ENCODE assay signal across 8 mouse cellular contexts in the genomic region with DNA sequence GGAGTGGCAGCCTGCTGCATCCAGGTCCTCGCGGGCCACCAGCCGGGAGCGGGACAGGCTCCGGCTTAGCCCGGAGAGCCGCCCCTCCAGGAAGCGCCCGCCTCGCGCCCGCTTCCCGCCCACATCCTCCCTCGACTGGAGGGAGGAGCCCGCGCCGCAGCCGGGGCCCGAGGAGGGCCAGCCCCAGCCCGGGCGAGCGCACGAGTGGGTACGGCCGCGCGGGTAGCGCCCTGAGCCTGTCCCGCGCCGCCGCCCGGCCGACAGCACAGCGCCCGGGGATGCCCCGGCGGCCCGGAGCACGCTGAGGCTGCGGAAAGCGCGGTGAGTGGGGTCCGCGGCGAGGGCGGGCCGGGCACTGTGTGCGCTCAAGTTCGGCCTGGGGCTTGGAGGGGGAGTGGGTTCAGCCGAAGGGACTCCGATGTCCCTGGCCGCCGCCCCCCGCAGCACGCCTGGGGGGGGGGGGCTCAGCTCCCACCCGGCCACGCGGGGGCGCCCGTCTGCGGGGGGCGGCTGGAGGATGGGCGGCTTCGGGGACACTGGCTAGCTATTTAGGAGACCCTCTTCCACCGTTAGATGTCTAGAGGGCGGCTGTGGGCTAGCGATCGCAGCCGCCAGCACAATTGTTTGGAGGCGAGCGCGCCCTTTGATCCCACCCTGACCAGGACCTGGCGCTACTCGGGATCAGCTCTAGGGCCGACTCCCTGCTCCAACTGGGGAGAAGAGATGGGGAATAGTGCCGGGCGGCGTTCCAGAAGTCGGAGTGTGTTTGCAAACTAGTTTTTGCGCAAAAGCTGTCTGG. TPM values are rescaled to one million over a fixed set of nuclear protein-coding genes. Genes with fewer than 3 reads are reported as not detected.
DNase-seq lines count a peak whose midpoint lies in the region; ATAC-seq and TF ChIP-seq lines count a peak whose summit lies in the region.

A gene (plus strand): TSS at position 118 of the 799 bp plus-strand sequence.

- TF ChIP-seq CTCF in C2C12 (IDR thresholded peaks at IDR 0.05; ENCODE audit: control insufficient read depth, insufficient read depth, insufficient read length), result peak; percentile 64
- TF ChIP-seq CTCF in testis, adult 2 months (IDR thresholded peaks at IDR 0.05; ENCODE audit: control insufficient read depth, insufficient read depth, insufficient replicate concordance, low read depth, low read length), result no peak

- H3K36me3 ChIP-seq in C2C12 (ENCODE audit: control insufficient read depth, insufficient read depth), result no peaks in the 10 kb centered on the region
- no peaks in the 10 kb centered on the region for H3K36me3 ChIP-seq in forebrain, embryonic 12.5 days (replicated peaks)
- H3K36me3 ChIP-seq in heart, embryonic 16.5 days (ENCODE audit: control insufficient read depth, insufficient read depth), result no peaks in the 10 kb centered on the region
- H3K36me3 ChIP-seq in liver, embryonic 15.5 days (replicated peaks), result no peaks in the 10 kb centered on the region
- H3K36me3 ChIP-seq in neural tube, embryonic 11.5 days (ENCODE audit: control insufficient read depth, insufficient read depth, low read length), result no peaks in the 10 kb centered on the region
- no peaks in the 10 kb centered on the region for H3K36me3 ChIP-seq in testis, adult 2 months (ENCODE audit: control insufficient read depth, insufficient read depth, low read length)

- under 1% methylated on average over 78 of the region's 81 CpGs for WGBS in forebrain, embryonic 12.5 days
- WGBS in heart, embryonic 16.5 days, result under 1% methylated on average over 68 of the region's 81 CpGs
- under 1% methylated on average over 73 of the region's 81 CpGs for WGBS in liver, embryonic 15.5 days (ENCODE audit: insufficient replicate concordance)
- WGBS in neural tube, embryonic 11.5 days, result under 1% methylated on average over 52 of the region's 81 CpGs

- H3K79me3 ChIP-seq in C2C12 (ENCODE audit: low read depth), result peaks cover 8% of the 10 kb centered on the region

- H3K4me2 ChIP-seq in forebrain, embryonic 12.5 days, result peak within 1 kb of the TSS; percentile 94
- peak within 1 kb of the TSS; percentile 98 for H3K4me2 ChIP-seq in heart, embryonic 16.5 days (ENCODE audit: low read depth, low read length)
- peak within 1 kb of the TSS; percentile 72 for H3K4me2 ChIP-seq in liver, embryonic 15.5 days
- H3K4me2 ChIP-seq in neural tube, embryonic 11.5 days (ENCODE audit: low read depth), result peak within 1 kb of the TSS; percentile 93

- peak within 1 kb of the TSS; percentile 42 for H3K4me3 ChIP-seq in C2C12 (ENCODE audit: insufficient read depth, poor library complexity, severe bottlenecking)
- H3K4me3 ChIP-seq in forebrain, embryonic 12.5 days (replicated peaks), result peak within 1 kb of the TSS; percentile 71
- peak within 1 kb of the TSS; percentile 66 for H3K4me3 ChIP-seq in heart, embryonic 16.5 days (ENCODE audit: low read length)
- peak within 1 kb of the TSS; percentile 57 for H3K4me3 ChIP-seq in liver, embryonic 15.5 days (replicated peaks)
- H3K4me3 ChIP-seq in neural tube, embryonic 11.5 days (ENCODE audit: low read depth, low read length), result peak within 1 kb of the TSS; percentile 62
- H3K4me3 ChIP-seq in testis, adult 2 months (ENCODE audit: control insufficient read depth, low read depth, low read length), result peak within 1 kb of the TSS; percentile 81

- H3K27me3 ChIP-seq in C2C12 (ENCODE audit: control insufficient read depth, insufficient read depth, insufficient read length), result no peaks in the 10 kb centered on the region
- peaks cover 34% of the 10 kb centered on the region for H3K27me3 ChIP-seq in forebrain, embryonic 12.5 days
- peaks cover 28% of the 10 kb centered on the region for H3K27me3 ChIP-seq in heart, embryonic 16.5 days (ENCODE audit: control insufficient read depth, insufficient read depth, low read length)
- H3K27me3 ChIP-seq in liver, embryonic 15.5 days, result peaks cover 82% of the 10 kb centered on the region
- H3K27me3 ChIP-seq in neural tube, embryonic 11.5 days (ENCODE audit: control insufficient read depth, insufficient read depth, low read length), result peaks cover 27% of the 10 kb centered on the region
- no peaks in the 10 kb centered on the region; the same call in 1 of the 2 replicates for H3K27me3 ChIP-seq in testis, adult 2 months (ENCODE audit: control insufficient read depth, insufficient read depth, low read length)

- H3K9ac ChIP-seq in forebrain, embryonic 12.5 days, result peak within 1 kb of the TSS; percentile 80
- H3K9ac ChIP-seq in heart, embryonic 16.5 days (ENCODE audit: low read length), result peak within 1 kb of the TSS; percentile 70
- H3K9ac ChIP-seq in liver, embryonic 15.5 days, result peak within 1 kb of the TSS; percentile 21; the same call in 1 of the 2 replicates
- H3K9ac ChIP-seq in neural tube, embryonic 11.5 days (ENCODE audit: low read length), result peak within 1 kb of the TSS; percentile 63

- peak within 1 kb of the TSS; percentile 86 for H3ac ChIP-seq in C2C12 (ENCODE audit: control insufficient read depth, insufficient read length, low read depth)

- H3K79me2 ChIP-seq in C2C12 (ENCODE audit: control insufficient read depth, insufficient read depth), result peaks cover 37% of the 10 kb centered on the region

- peak within 1 kb of the TSS; percentile 61 for H3K27ac ChIP-seq in forebrain, embryonic 12.5 days
- no peak within 1 kb of the TSS for H3K27ac ChIP-seq in heart, embryonic 16.5 days (ENCODE audit: low read length)
- H3K27ac ChIP-seq in liver, embryonic 15.5 days (replicated peaks), result no peak within 1 kb of the TSS
- no peak within 1 kb of the TSS for H3K27ac ChIP-seq in neural tube, embryonic 11.5 days (ENCODE audit: low read depth, low read length)
- no peak within 1 kb of the TSS for H3K27ac ChIP-seq in testis, adult 2 months (ENCODE audit: control insufficient read depth, insufficient read depth, low read depth, low read length)

- peak; percentile 83 for ATAC-seq in forebrain, embryonic 12.5 days (ENCODE audit: low FRiP score)
- peak; percentile 86 for ATAC-seq in heart, embryonic 16.5 days (replicated peaks; ENCODE audit: extremely low read depth, insufficient read depth, low FRiP score)
- peak; percentile 67 for ATAC-seq in liver, embryonic 15.5 days (ENCODE audit: insufficient read depth)
- peak; percentile 71 for ATAC-seq in neural tube, embryonic 11.5 days (ENCODE audit: insufficient read depth, low FRiP score, low TSS enrichment)

- peak; percentile 85 for DNase-seq in adrenal gland, postnatal 10 days
- peak; percentile 82 for DNase-seq in kidney, postnatal 14 days
- peak; percentile 64 for DNase-seq in neural tube, embryonic 11.5 days (ENCODE audit: low spot score)

- TF ChIP-seq POLR2A in testis, adult 2 months (IDR thresholded peaks at IDR 0.05; ENCODE audit: control insufficient read depth, low read depth, low read length), result no peak; the same call in 1 of the 2 replicates

- peaks cover 40% of the 10 kb centered on the region for H3K4me1 ChIP-seq in forebrain, embryonic 12.5 days
- peaks cover 5% of the 10 kb centered on the region; the same call in 1 of the 2 replicates for H3K4me1 ChIP-seq in heart, embryonic 16.5 days (ENCODE audit: control insufficient read depth, insufficient read depth, low read length)
- 0 out of 2 replicates have a peak, but pooled peaks cover 3% of the 10 kb centered on the region for H3K4me1 ChIP-seq in liver, embryonic 15.5 days (replicated peaks)
- H3K4me1 ChIP-seq in neural tube, embryonic 11.5 days (ENCODE audit: control insufficient read depth, insufficient read depth, low read length), result no peaks in the 10 kb centered on the region; the same call in 1 of the 2 replicates
- peaks cover 11% of the 10 kb centered on the region for H3K4me1 ChIP-seq in testis, adult 2 months (ENCODE audit: control insufficient read depth, insufficient read depth, low read length)

- no peaks in the 10 kb centered on the region for H3K9me3 ChIP-seq in forebrain, embryonic 12.5 days
- no peaks in the 10 kb centered on the region for H3K9me3 ChIP-seq in heart, embryonic 16.5 days (replicated peaks; ENCODE audit: control insufficient read depth, low read length)
- H3K9me3 ChIP-seq in liver, embryonic 15.5 days (replicated peaks), result no peaks in the 10 kb centered on the region
- no peaks in the 10 kb centered on the region for H3K9me3 ChIP-seq in neural tube, embryonic 11.5 days (ENCODE audit: control insufficient read depth, low read length)

TF ChIP-seq in C2C12, 6 proteins besides CTCF, POLR2A, EP300 and RAD21:
- TF ChIP-seq MYOD1 (IDR thresholded peaks at IDR 0.05; ENCODE audit: control insufficient read depth, insufficient read length, low read depth) (no peak), MAX (IDR thresholded peaks at IDR 0.05) (peak; percentile 37)

RNA-seq across cellular contexts. Expression of the gene that starts here (rescaled TPM):
- 59.9 TPM for polyA plus RNA-seq in C2C12 (2012; fragmentation: generic; extraction: Trizol)
- 10 to 100 TPM; 12.6 to 16.6 TPM for total RNA-seq in adrenal gland, postnatal 10 days (2021)
- polyA plus RNA-seq in forebrain, embryonic 12.5 days (2016; fragmentation: Nextera tagmentation; extraction: Ambion mirVana), result 18.2 and 18.5 TPM in 2 replicates
- polyA plus RNA-seq in heart, embryonic 16.5 days (2015; fragmentation: Nextera tagmentation; extraction: Ambion mirVana), result 5.4 and 5.8 TPM in 2 replicates
- 2.4 and 2.7 TPM in 2 replicates for polyA plus RNA-seq in liver, embryonic 15.5 days (2015; fragmentation: Nextera tagmentation; extraction: Ambion mirVana)
- polyA plus RNA-seq in neural tube, embryonic 11.5 days (2014; fragmentation: Nextera tagmentation; extraction: Ambion mirVana), result 9.5 and 11.2 TPM in 2 replicates
- polyA plus RNA-seq in testis, adult 2 months (2012; rRNA removed), result 3.1 and 4.2 TPM in 2 replicates

Comparison
In these comparisons a context has a peak if more than half of its experiments do, and no peak if none do; other contexts are left out.
1. H3K9ac ChIP-seq: peak in every context shown above with its lines; median percentile 80 in forebrain, embryonic 12.5 days; 70 in heart, embryonic 16.5 days; 63 in neural tube, embryonic 11.5 days; 21 in liver, embryonic 15.5 days.